Mouse (Mus musculus) MEL (cell line): ENCODE data around the gene Mr1. TPM values are rescaled to one million over a fixed set of nuclear protein-coding genes. Genes with fewer than 3 reads are reported as not detected.
A peak's percentile ranks its signal among the peaks of the same experiment; 100 is the strongest.

ENCODE experiments used
- DNase-seq: peaks from one replicate; pipeline ENCODE4 v3.0.0; 2011; ENCODE audit warnings: low read depth, low spot score
- H3K27ac ChIP-seq: 2 replicates; pipeline ENCODE4 v1.5.1; 2012; ENCODE audit warnings: low read depth, mild to moderate bottlenecking, control low read depth, low read length, moderate library complexity; ENCODE audit not compliant: control insufficient read depth
- H3K27me3 ChIP-seq, 2 experiments: fragments of 150-350 bp in 1 of 2; sonication (generic) in 1 of 2; 2 replicates each; pipeline ENCODE4 v1.6.1; 2012; ENCODE audit warnings: low read length in 2 of 2, mild to moderate bottlenecking in 2 of 2, improper control_type of control experiment in 1 of 2, moderate library complexity in 1 of 2; ENCODE audit not compliant: insufficient read depth in 2 of 2, control insufficient read depth in 1 of 2
- H3K36me3 ChIP-seq, 2 experiments: 2 replicates each; pipeline ENCODE4 v1.6.1; 2012 to 2014; ENCODE audit warnings: low read length in 2 of 2, improper control_type of control experiment in 1 of 2, inconsistent platforms in 1 of 2, mild to moderate bottlenecking in 1 of 2; ENCODE audit not compliant: insufficient read depth in 2 of 2, control insufficient read depth in 1 of 2
- H3K4me1 ChIP-seq, 2 experiments: fragments of 150-350 bp in 1 of 2; sonication (generic) in 1 of 2; 2 replicates each; pipeline ENCODE4 v1.6.1; 2012; ENCODE audit warnings: low read length in 2 of 2, improper control_type of control experiment in 1 of 2, mild to moderate bottlenecking in 1 of 2; ENCODE audit not compliant: insufficient read depth in 2 of 2, control insufficient read depth in 1 of 2
- H3K4me3 ChIP-seq, 2 experiments: fragments of 150-350 bp in 1 of 2; sonication (generic) in 1 of 2; 2 replicates each; pipeline ENCODE4 v1.5.1; 2012; ENCODE audit warnings: low read depth in 2 of 2, low read length in 2 of 2, mild to moderate bottlenecking in 2 of 2, moderate library complexity in 2 of 2, control low read depth in 1 of 2, improper control_type of control experiment in 1 of 2; ENCODE audit not compliant: control insufficient read depth in 1 of 2, insufficient read depth in 1 of 2
- H3K79me2 ChIP-seq: 2 replicates; pipeline ENCODE4 v1.6.1; 2012; ENCODE audit warnings: mild to moderate bottlenecking, low read length, moderate library complexity; ENCODE audit not compliant: control insufficient read depth, poor library complexity, insufficient read depth
- H3K9ac ChIP-seq: 2 replicates; pipeline ENCODE4 v1.6.1; 2012; ENCODE audit warnings: low read depth, mild to moderate bottlenecking, control low read depth, low read length, moderate library complexity; ENCODE audit not compliant: control insufficient read depth, poor library complexity, severe bottlenecking
- H3K9me3 ChIP-seq: fragments of 150-350 bp; sonication (generic); replicated peaks from 2 replicates; pipeline ENCODE4 v1.6.1; 2012; ENCODE audit warnings: mild to moderate bottlenecking, low read length, improper control_type of control experiment, moderate library complexity; ENCODE audit not compliant: insufficient read depth
- BHLHE40 ChIP-seq: IDR thresholded peaks from 2 replicates; pipeline ENCODE4 v1.6.1; 2012; ENCODE audit warnings: low read depth, mild to moderate bottlenecking, inconsistent platforms, low read length, improper control_type of control experiment, borderline replicate concordance
- CHD1 ChIP-seq: IDR thresholded peaks from 2 replicates; pipeline ENCODE4 v1.6.1; 2012; ENCODE audit warnings: low read depth, mild to moderate bottlenecking, inconsistent platforms, low read length, improper control_type of control experiment
- CHD2 ChIP-seq: IDR thresholded peaks from 2 replicates; pipeline ENCODE4 v1.6.1; 2011; ENCODE audit warnings: low read length, improper control_type of control experiment
- CTCF ChIP-seq, 3 experiments: IDR thresholded peaks in 2 of 3; conservative IDR thresholded peaks in 1 of 3; 2 replicates each; pipeline ENCODE4 v1.5.1; 2011 to 2012; ENCODE audit warnings: low read length in 3 of 3, low read depth in 2 of 3, mild to moderate bottlenecking in 2 of 3, improper control_type of control experiment in 1 of 3, inconsistent platforms in 1 of 3, mixed read lengths in 1 of 3, moderate library complexity in 1 of 3; ENCODE audit not compliant: control insufficient read depth in 1 of 3, insufficient read depth in 1 of 3, poor library complexity in 1 of 3, severe bottlenecking in 1 of 3
- E2F4 ChIP-seq: IDR thresholded peaks from 2 replicates; pipeline ENCODE4 v1.6.1; 2011; ENCODE audit warnings: low read depth, low read length, improper control_type of control experiment, borderline replicate concordance
- ELF1 ChIP-seq: IDR thresholded peaks from 2 replicates; pipeline ENCODE4 v1.6.1; 2014; ENCODE audit warnings: low read depth, mild to moderate bottlenecking, inconsistent platforms, low read length, improper control_type of control experiment, moderate library complexity
- EP300 ChIP-seq, 2 experiments: IDR thresholded peaks; 2 replicates each; pipeline ENCODE4 v1.6.1; 2011; ENCODE audit warnings: improper control_type of control experiment in 2 of 2, low read length in 2 of 2, low read depth in 1 of 2, mild to moderate bottlenecking in 1 of 2
- ETS1 ChIP-seq: IDR thresholded peaks from 2 replicates; pipeline ENCODE4 v1.6.1; 2012; ENCODE audit warnings: low read depth, mild to moderate bottlenecking, inconsistent platforms, low read length, improper control_type of control experiment, moderate library complexity
- GABPA ChIP-seq: IDR thresholded peaks from 2 replicates; pipeline ENCODE4 v1.6.1; 2012; ENCODE audit warnings: low read depth, mild to moderate bottlenecking, inconsistent platforms, low read length, improper control_type of control experiment, moderate library complexity
- GATA1 ChIP-seq: IDR thresholded peaks from 2 replicates; pipeline ENCODE4 v1.6.1; 2011; ENCODE audit warnings: low read depth, low read length, improper control_type of control experiment
- HCFC1 ChIP-seq: IDR thresholded peaks from 2 replicates; pipeline ENCODE4 v1.6.1; 2012; ENCODE audit warnings: low read depth, mild to moderate bottlenecking, inconsistent platforms, low read length, improper control_type of control experiment, moderate library complexity
- JUND ChIP-seq: IDR thresholded peaks from 2 replicates; pipeline ENCODE4 v1.6.1; 2011; ENCODE audit warnings: low read depth, mild to moderate bottlenecking, improper control_type of control experiment, low read length
- KAT2A ChIP-seq: conservative IDR thresholded peaks from 2 replicates; pipeline ENCODE4 v1.6.1; 2012; ENCODE audit warnings: low read depth, low read length, improper control_type of control experiment, inconsistent platforms
- MAFK ChIP-seq: IDR thresholded peaks from 2 replicates; pipeline ENCODE4 v1.6.1; 2011; ENCODE audit warnings: low read depth, mild to moderate bottlenecking, low read length, improper control_type of control experiment, borderline replicate concordance
- MAX ChIP-seq: IDR thresholded peaks from 2 replicates; pipeline ENCODE4 v1.6.1; 2011; ENCODE audit warnings: low read length, improper control_type of control experiment
- MAZ ChIP-seq: IDR thresholded peaks from 2 replicates; pipeline ENCODE4 v1.6.1; 2012; ENCODE audit warnings: low read depth, mild to moderate bottlenecking, inconsistent platforms, low read length, improper control_type of control experiment
- MEF2A ChIP-seq: IDR thresholded peaks from 2 replicates; pipeline ENCODE4 v1.6.1; 2014; ENCODE audit warnings: low read depth, mild to moderate bottlenecking, inconsistent platforms, low read length, improper control_type of control experiment; ENCODE audit not compliant: poor library complexity, insufficient replicate concordance, severe bottlenecking; ENCODE audit errors: extremely low read depth
- MXI1 ChIP-seq: IDR thresholded peaks from 2 replicates; pipeline ENCODE4 v1.6.1; 2011; ENCODE audit warnings: mild to moderate bottlenecking, low read depth, low read length, improper control_type of control experiment
- MYB ChIP-seq: IDR thresholded peaks from 2 replicates; pipeline ENCODE4 v1.6.1; 2011; ENCODE audit warnings: mild to moderate bottlenecking, low read depth, low read length, improper control_type of control experiment
- MYC ChIP-seq: IDR thresholded peaks from 2 replicates; pipeline ENCODE4 v1.6.1; 2011; ENCODE audit warnings: low read depth, mild to moderate bottlenecking, low read length, improper control_type of control experiment, moderate library complexity
- NELFE ChIP-seq: IDR thresholded peaks from 2 replicates; pipeline ENCODE4 v1.6.1; 2011; ENCODE audit warnings: low read depth, low read length, improper control_type of control experiment
- NRF1 ChIP-seq: IDR thresholded peaks from 2 replicates; pipeline ENCODE4 v1.6.1; 2014; ENCODE audit warnings: low read depth, mild to moderate bottlenecking, inconsistent platforms, low read length, improper control_type of control experiment, moderate library complexity; ENCODE audit not compliant: poor library complexity, insufficient read depth, severe bottlenecking
- POLR2A ChIP-seq, 2 experiments: IDR thresholded peaks; 2 replicates each; pipeline ENCODE4 v1.6.1; 2011 to 2012; ENCODE audit warnings: low read length in 2 of 2, mild to moderate bottlenecking in 2 of 2, control low read depth in 1 of 2, improper control_type of control experiment in 1 of 2, low read depth in 1 of 2, moderate library complexity in 1 of 2; ENCODE audit not compliant: control insufficient read depth in 1 of 2, insufficient read depth in 1 of 2, poor library complexity in 1 of 2
- POLR2AphosphoS2 ChIP-seq: IDR thresholded peaks from 2 replicates; pipeline ENCODE4 v1.6.1; 2011; ENCODE audit warnings: low read length, improper control_type of control experiment
- POLR2AphosphoS5 ChIP-seq: IDR thresholded peaks from 2 replicates; pipeline ENCODE4 v1.6.1; 2012; ENCODE audit warnings: low read depth, borderline replicate concordance, mild to moderate bottlenecking, inconsistent platforms, low read length, moderate library complexity, mixed read lengths
- RAD21 ChIP-seq: IDR thresholded peaks from 2 replicates; pipeline ENCODE4 v1.6.1; 2011; ENCODE audit warnings: mild to moderate bottlenecking, low read depth, low read length, improper control_type of control experiment
- RCOR1 ChIP-seq: IDR thresholded peaks from 2 replicates; pipeline ENCODE4 v1.6.1; 2012; ENCODE audit warnings: low read depth, mild to moderate bottlenecking, inconsistent platforms, low read length, improper control_type of control experiment
- SIN3A ChIP-seq: IDR thresholded peaks from 2 replicates; pipeline ENCODE4 v1.6.1; 2012; ENCODE audit warnings: low read length, improper control_type of control experiment, inconsistent platforms
- SMC3 ChIP-seq: IDR thresholded peaks from 2 replicates; pipeline ENCODE4 v1.6.1; 2011; ENCODE audit warnings: low read depth, low read length, improper control_type of control experiment
- TAL1 ChIP-seq: IDR thresholded peaks from 2 replicates; pipeline ENCODE4 v1.6.1; 2012; ENCODE audit warnings: mild to moderate bottlenecking, inconsistent platforms, low read length, moderate library complexity, mixed read lengths
- TBP ChIP-seq: IDR thresholded peaks from 2 replicates; pipeline ENCODE4 v1.8.0; 2011; ENCODE audit warnings: low read depth, low read length, improper control_type of control experiment
- TCF12 ChIP-seq: IDR thresholded peaks from 2 replicates; pipeline ENCODE4 v1.6.1; 2014; ENCODE audit warnings: low read depth, mild to moderate bottlenecking, inconsistent platforms, low read length, improper control_type of control experiment, moderate library complexity
- UBTF ChIP-seq: IDR thresholded peaks from 2 replicates; pipeline ENCODE4 v1.6.1; 2012; ENCODE audit warnings: low read depth, mild to moderate bottlenecking, inconsistent platforms, low read length, improper control_type of control experiment, moderate library complexity, borderline replicate concordance; ENCODE audit not compliant: insufficient read depth
- USF2 ChIP-seq, 2 experiments: IDR thresholded peaks; 2 replicates each; pipeline ENCODE4 v1.6.1; 2011 to 2012; ENCODE audit warnings: improper control_type of control experiment in 2 of 2, low read length in 2 of 2, borderline replicate concordance in 1 of 2, inconsistent platforms in 1 of 2, low read depth in 1 of 2, mild to moderate bottlenecking in 1 of 2; ENCODE audit not compliant: insufficient read depth in 1 of 2
- ZC3H11A ChIP-seq: IDR thresholded peaks from 2 replicates; pipeline ENCODE4 v1.6.1; 2012; ENCODE audit warnings: low read depth, mild to moderate bottlenecking, inconsistent platforms, low read length, improper control_type of control experiment
- ZKSCAN1 ChIP-seq: IDR thresholded peaks from 2 replicates; pipeline ENCODE4 v1.6.1; 2012; ENCODE audit warnings: low read depth, mild to moderate bottlenecking, inconsistent platforms, low read length, improper control_type of control experiment, moderate library complexity
- ZMIZ1 ChIP-seq: IDR thresholded peaks from 2 replicates; pipeline ENCODE4 v1.6.1; 2012; ENCODE audit warnings: low read depth, mild to moderate bottlenecking, inconsistent platforms, low read length, improper control_type of control experiment, moderate library complexity
- ZNF384 ChIP-seq: IDR thresholded peaks from 2 replicates; pipeline ENCODE4 v1.6.1; 2012; ENCODE audit warnings: low read depth, mild to moderate bottlenecking, inconsistent platforms, low read length, improper control_type of control experiment
- polyA plus RNA-seq, 2 experiments: library from polyadenylated mRNA; stranded (reverse) in 1 of 2; unstranded in 1 of 2; fragments of >175 nt in 1 of 2; fragments of >200 nt in 1 of 2; gene quantifications; 2 replicates each; pipeline versions ENCODE4 v1.2.1 to v1.2.4; 2012; ENCODE audit warnings: low replicate concordance in 2 of 2, low read depth in 1 of 2; ENCODE audit not compliant: insufficient read length in 2 of 2, insufficient read depth in 1 of 2, missing spikeins in 1 of 2
- total RNA-seq: library from RNA; depleted of rRNA; stranded (reverse); fragments of 300-350 nt; gene quantifications from 2 replicates; pipeline ENCODE4 v1.2.3, GENCODE M21; 2012

Mr1 gene
- total and polyA plus RNA-seq, 3 experiments: 2.0 to 3.9 TPM; not detected in 1

DNA sequence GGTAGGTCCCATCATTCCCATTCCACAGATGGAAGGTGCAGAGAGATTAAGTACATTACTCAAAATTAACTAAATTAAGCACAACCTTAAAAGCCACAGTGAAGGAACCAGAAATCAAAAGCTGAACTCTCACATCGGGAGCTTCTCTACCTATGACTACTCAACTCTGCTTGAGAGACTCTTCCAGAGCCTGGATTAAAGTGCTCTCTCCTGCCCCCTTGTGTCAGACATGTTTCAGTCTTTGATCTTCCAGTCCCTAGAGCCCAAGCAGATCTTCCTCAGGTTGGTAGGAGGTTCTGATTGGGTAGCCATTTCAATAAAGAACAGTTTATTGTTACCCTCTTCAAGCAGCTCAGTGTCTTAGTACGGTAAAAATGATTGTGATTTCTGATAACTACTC lies 6.5 kb downstream of the Mr1 start:
- Histone ChIP-seq H3K27ac (no peak overlapping the region), H3K4me3 (no peak overlapping the region), H3K9me3 (no peaks in the 10 kb centered on the region), H3K9ac (no peak overlapping the region), H3K36me3 (peaks cover 0 to 3% of the 10 kb centered on the region in 2 experiments; a peak in 2 of 4 replicates), H3K79me2 (no peaks in the 10 kb centered on the region), H3K4me1 (peaks cover 0 to 1% of the 10 kb centered on the region in 2 experiments; a peak in 1 of 4 replicates), H3K27me3 (no peaks in the 10 kb centered on the region)
- peak; percentile 86 for DNase-seq
- TF ChIP-seq CHD2 (no peak), CHD1 (no peak), MXI1 (no peak), MEF2A (no peak), MYB (no peak), TAL1 (no peak), GABPA (no peak), ZMIZ1 (no peak), UBTF (no peak), EP300 (IDR thresholded peaks at IDR 0.05; ENCODE audit: low read depth in 1 of 2, low read length in 2 of 2) (no peak), ZKSCAN1 (no peak), RAD21 (peak; percentile 69), ZC3H11A (peak; percentile 84), HCFC1 (no peak), MAFK (no peak), SIN3A (0 out of 2 replicates have a peak, but pooled peaks have one; percentile 42), MAZ (0 out of 2 replicates have a peak, but pooled peaks have one; percentile 37), GATA1 (no peak), E2F4 (no peak), POLR2A (IDR thresholded peaks at IDR 0.05; ENCODE audit: control insufficient read depth in 1 of 2, insufficient read depth in 1 of 2, low read depth in 1 of 2, low read length in 2 of 2, poor library complexity in 1 of 2) (no peak), NELFE (no peak), CTCF (IDR thresholded peaks at IDR 0.05 in 2 of 3, conservative IDR thresholded peaks at IDR 0.05 in 1 of 3; ENCODE audit: control insufficient read depth in 1 of 3, insufficient read depth in 1 of 3, low read depth in 2 of 3, low read length in 3 of 3, poor library complexity in 1 of 3, severe bottlenecking in 1 of 3) (peak; percentile 50 to 82 (median 52)), MYC (no peak), TBP (no peak), SMC3 (peak; percentile 98), MAX (no peak), ELF1 (no peak), ZNF384 (no peak), RCOR1 (no peak), POLR2AphosphoS5 (no peak), NRF1 (no peak), KAT2A (no peak), USF2 (IDR thresholded peaks at IDR 0.05; ENCODE audit: borderline replicate concordance in 1 of 2, insufficient read depth in 1 of 2, low read depth in 1 of 2, low read length in 2 of 2) (no peak), JUND (no peak), POLR2AphosphoS2 (no peak), ETS1 (no peak), BHLHE40 (no peak), TCF12 (no peak)
